Mouse (Mus musculus): ENCODE results near the gene Enpp4. TPM values are rescaled to one million over a fixed set of nuclear protein-coding genes. Genes with fewer than 3 reads are reported as not detected.

The Enpp4 gene
- total and polyA plus RNA-seq, 2 experiments from 2014 or later, result 6.1 to 6.2 TPM

- H3K27me3 ChIP-seq (ENCODE audit: insufficient read depth, low read length), result no peaks in the 10 kb centered on the region
- H3K4me2 ChIP-seq (ENCODE audit: low read depth, low read length, poor library complexity, severe bottlenecking), result no peak overlapping the region
- DNase-seq (ENCODE audit: low spot score) (no peak), ATAC-seq (ENCODE audit: low FRiP score) (no peak)
- H3K9ac ChIP-seq (replicated peaks; ENCODE audit: low read length, poor library complexity, severe bottlenecking), result no peak overlapping the region
- WGBS, result 97% methylated on average over 1 of the region's 1 CpGs
- TF ChIP-seq CTCF (IDR thresholded peaks at IDR 0.05), result no peak
- H3K4me1 ChIP-seq (ENCODE audit: insufficient read depth, low read length), result no peaks in the 10 kb centered on the region
- no peaks in the 10 kb centered on the region for H3K9me3 ChIP-seq (ENCODE audit: low read length)
- H3K36me3 ChIP-seq (ENCODE audit: insufficient read depth, low read length), result no peaks in the 10 kb centered on the region
- H3K27ac ChIP-seq (ENCODE audit: low read depth, low read length), result no peak overlapping the region
- no peak overlapping the region for H3K4me3 ChIP-seq (ENCODE audit: low read depth, low read length)
Measured at GRCm38 (mm10) chr17:44057123-44057522, 48.5 kb downstream of the Enpp4 start.

DNA sequence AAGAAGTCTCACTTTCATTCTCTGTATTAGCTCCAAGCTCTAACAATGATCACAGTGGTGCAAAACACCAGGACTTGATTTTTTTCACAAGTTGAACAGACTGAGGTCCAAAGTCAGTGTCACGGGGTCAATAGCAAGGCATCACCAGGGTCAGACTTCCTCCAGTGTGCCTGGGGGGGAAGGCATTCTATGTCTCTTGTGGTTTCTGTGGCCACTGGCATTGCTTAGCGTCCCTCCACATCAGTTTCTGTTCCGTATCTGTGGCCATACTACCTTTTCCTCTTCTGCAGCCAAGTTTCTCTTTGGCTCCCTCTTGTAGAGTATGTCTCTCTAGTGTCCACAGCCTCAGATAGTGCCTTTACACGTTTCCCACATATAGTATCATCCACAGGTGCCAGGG lies 52.2 kb downstream of the Enpp4 start:
- Histone ChIP-seq H3K9ac (replicated peaks; ENCODE audit: low read length, poor library complexity, severe bottlenecking) (no peak overlapping the region), H3K27ac (ENCODE audit: low read depth, low read length) (no peak overlapping the region), H3K27me3 (ENCODE audit: insufficient read depth, low read length) (no peaks in the 10 kb centered on the region), H3K4me1 (ENCODE audit: insufficient read depth, low read length) (no peaks in the 10 kb centered on the region), H3K36me3 (ENCODE audit: insufficient read depth, low read length) (no peaks in the 10 kb centered on the region), H3K4me2 (ENCODE audit: low read depth, low read length, poor library complexity, severe bottlenecking) (no peak overlapping the region), H3K9me3 (ENCODE audit: low read length) (no peaks in the 10 kb centered on the region), H3K4me3 (ENCODE audit: low read depth, low read length) (no peak overlapping the region)
- ATAC-seq (ENCODE audit: low FRiP score) (no peak), DNase-seq (ENCODE audit: low spot score) (no peak)
- WGBS, result 78% methylated on average over 4 of the region's 4 CpGs
- no peak for TF ChIP-seq CTCF (IDR thresholded peaks at IDR 0.05)

Other genes starting within 250 kb of the Enpp4 start
- gene Enpp5, start 27.0 kb downstream of the Enpp4 start, total RNA-seq (2014; rRNA removed), result 169 and 171 TPM in 2 replicates
- gene Enpp5, start 27.0 kb downstream of the Enpp4 start, polyA plus RNA-seq (2015; fragmentation: Nextera tagmentation; extraction: Ambion mirVana), result 110 and 117 TPM in 2 replicates
- gene Clic5, start 82.8 kb upstream of the Enpp4 start, total RNA-seq (2014; rRNA removed), result 0.85 and 1.4 TPM in 2 replicates
- gene Clic5, start 82.8 kb upstream of the Enpp4 start, polyA plus RNA-seq (2015; fragmentation: Nextera tagmentation; extraction: Ambion mirVana), result 0.31 and 0.34 TPM in 2 replicates

Data from midbrain, postnatal 0 days (tissue).